Mouse (Mus musculus): ENCODE results near the gene Trappc3l. TPM values are rescaled to one million over a fixed set of nuclear protein-coding genes. Genes with fewer than 3 reads are reported as not detected.
"Not testable (repeated sequence)": the region's sequence is repeated elsewhere in the genome, so short reads cannot be mapped to it uniquely, and the experiment has no call there.

Trappc3l gene
- not detected in 2 replicates for total RNA-seq (2017)

DNA sequence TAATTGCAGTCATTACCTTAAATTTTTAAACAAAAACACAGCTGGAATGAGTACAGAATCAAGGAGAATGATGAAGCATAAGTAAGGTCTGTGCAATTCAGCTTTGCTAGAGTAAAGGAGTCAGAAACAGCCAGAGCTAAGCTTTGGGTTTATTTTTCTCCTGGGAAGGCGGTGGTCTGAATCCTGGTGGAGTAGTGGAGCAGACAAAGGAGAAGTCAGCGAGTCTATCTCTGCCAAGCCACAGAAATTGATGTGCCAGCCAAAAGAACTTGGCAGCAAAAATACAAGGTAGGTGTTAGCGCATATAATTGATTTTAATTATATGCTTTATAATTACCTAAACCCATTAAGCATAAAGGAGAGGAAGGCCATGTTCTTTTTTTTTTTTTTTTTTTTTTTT lies at the start of gene Trappc3l:
Gene Trappc3l, plus strand, starts transcription at position 197 of the 400 bp plus-strand sequence.
- no peak for ATAC-seq (ENCODE audit: extremely low read depth, insufficient number of reproducible peaks, low FRiP score, poor library complexity, severe bottlenecking)

DNA sequence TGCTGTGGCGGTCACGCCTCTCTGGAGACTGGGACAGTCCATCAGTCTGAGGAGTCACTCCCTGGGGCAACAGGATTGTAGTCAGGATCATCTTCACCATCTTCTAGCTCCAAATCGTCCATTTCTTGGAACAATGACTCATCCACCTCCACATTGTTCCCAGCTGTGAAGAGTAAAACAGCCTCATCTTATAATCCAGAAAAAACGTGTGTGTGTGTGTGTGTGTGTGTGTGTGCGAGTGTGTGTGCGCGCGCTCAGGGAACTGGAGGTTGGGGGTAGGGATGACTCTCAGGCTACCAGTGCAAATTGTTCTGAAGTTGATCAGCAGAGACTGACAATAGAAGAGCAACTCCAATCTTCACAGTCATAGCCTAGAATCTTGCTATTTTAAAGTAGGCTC lies 40.7 kb upstream of the Trappc3l start:
- not testable (repeated sequence) for ATAC-seq (ENCODE audit: extremely low read depth, insufficient number of reproducible peaks, low FRiP score, poor library complexity, severe bottlenecking)

DNA sequence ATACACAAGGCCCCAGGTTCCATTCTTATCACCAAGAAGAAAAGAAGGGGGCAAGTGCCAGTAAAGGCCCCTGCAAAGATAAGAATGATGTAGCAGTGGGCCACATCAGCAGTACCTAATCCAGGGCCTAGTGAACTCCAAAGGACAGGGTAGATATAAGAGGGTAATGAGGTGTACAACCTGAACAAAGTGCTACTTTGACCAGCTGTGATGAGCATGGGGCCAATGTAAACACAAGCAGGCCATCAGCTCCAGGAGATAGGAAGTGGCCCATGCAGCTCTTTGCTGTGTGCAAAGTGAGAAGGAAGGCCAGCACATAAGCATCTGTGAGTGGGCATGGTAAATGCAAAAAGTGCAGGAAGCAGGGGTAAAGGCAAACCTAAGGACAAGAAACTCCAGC lies 39.0 kb upstream of the Trappc3l start:
- ATAC-seq (ENCODE audit: extremely low read depth, insufficient number of reproducible peaks, low FRiP score, poor library complexity, severe bottlenecking): no peak

DNA sequence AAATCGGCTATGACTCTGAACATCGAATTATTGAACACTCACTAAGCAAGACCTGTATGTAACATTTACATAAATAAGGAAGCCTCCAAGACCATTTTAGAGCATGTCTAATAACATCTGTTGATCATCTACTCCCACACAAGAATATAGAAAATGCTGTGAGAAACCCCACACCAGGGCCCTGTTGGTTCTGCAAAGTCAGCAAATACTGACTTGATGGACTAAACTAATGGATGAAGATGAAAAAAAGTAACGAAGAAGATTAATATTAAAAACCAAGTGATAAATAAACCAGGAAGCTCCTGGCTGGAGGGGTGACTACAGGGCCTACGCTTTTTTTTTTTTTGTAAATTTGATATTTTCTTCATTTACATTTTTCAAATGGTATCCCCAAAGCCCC lies 24.8 kb upstream of the Trappc3l start:
- ATAC-seq (ENCODE audit: extremely low read depth, insufficient number of reproducible peaks, low FRiP score, poor library complexity, severe bottlenecking): no peak

DNA sequence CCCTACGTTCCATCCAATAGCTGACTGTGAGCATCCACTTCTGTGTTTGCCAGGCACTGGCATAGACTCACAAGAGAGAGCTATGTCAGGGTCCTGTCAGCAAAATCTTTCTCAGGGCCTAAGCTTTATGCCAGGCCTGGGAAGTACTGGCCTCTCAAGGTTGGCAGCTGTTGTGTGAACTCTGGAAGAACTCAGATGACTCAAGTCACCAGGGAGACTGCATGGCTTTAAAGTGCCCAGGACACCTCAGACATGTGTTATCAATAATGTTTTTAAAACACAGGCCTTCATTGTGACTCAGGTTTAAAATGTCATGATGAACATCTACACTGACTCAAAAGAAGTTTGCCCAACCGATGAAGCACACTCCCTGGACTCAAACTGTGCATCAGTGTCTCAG lies 24.2 kb upstream of the Trappc3l start:
- no peak for ATAC-seq (ENCODE audit: extremely low read depth, insufficient number of reproducible peaks, low FRiP score, poor library complexity, severe bottlenecking)

DNA sequence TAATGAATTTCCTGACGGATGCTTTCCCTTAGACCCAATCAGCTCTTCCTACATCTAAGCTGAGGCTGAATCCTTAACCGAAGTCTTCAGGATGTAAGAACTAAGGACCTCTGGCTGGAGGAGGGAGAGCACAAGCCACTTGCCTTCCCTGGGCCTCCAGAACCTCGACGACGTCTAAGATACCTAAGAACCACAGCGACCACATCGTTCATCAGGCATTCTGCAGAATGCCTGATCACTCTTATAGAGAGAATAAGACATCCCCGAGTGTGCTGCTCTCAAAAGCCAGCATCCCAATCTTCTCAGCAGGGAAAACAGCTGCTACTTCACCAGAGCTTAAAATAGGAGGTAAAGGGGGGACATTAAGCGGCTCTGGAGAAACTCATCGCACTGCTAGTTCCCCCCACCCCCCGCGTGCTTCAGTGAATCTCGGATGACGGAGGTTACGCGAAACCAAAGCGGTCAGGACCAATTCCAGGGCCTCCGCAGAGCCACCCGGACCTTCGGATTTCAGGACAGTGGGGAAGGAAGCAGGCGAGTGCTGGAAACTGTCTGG lies 18.6 kb upstream of the Trappc3l start:
- ATAC-seq (ENCODE audit: extremely low read depth, insufficient number of reproducible peaks, low FRiP score, poor library complexity, severe bottlenecking): no peak

DNA sequence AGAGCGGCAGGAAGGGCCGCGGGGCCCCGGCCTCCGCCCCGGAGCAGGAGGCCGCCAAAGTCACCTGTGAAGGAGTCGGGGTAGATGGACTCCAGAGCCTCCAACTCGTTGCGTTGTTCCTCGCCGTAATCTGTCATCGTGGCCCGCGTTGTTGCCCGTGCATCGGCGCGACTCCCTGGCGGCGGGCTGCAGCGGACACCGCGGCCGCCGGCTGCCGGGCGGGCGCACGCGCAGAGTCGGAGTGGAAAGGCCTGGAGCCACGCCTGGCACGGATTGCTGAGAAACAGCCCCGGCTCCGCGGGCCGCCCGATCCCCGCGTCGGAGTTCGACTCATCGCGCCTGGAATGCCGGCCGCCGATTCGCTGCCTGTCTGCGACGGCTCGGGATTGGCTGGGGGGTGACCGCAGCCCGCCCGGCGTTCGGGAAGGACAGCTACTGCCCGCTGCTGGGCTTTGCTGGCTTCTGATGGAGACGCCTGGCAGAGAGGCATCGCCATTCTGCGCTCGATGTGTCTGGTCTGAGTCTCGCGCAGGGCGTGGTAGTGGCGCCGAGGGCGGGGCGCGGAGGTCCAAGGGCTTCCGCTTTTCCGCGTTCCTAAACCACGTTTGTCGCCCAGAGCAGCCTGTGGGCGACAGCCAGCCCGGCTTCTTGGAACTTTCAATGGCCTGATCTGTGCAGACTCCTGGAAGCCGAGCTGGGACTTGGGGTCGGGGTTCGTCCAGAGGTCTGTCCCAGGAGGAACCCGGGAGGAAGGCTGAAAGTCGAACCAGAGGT lies 17.9 kb upstream of the Trappc3l start, which contains the start of gene Rwdd1:
Gene Rwdd1, minus strand, starts transcription at position 323 of the 774 bp plus-strand sequence.
- peak; percentile 98 for ATAC-seq (ENCODE audit: extremely low read depth, insufficient number of reproducible peaks, low FRiP score, poor library complexity, severe bottlenecking)

DNA sequence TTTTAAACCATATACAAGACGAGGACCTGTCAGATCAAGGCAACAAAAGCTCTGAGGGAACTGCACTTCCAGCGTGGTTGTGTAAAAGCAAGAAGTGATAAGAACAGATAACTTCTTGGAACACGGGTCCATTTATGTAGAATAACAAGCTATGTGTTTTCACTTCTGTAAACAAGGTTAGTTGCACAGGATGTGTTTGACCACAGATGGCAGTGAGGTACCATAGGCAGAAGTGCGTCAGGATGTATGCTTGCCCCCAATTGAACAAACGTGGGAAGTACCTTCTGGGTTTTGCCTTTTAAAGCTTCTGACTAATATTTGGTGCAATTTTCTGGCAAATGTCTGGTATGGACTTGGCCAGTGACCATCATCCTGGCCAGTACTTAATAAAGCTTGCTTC lies 7.1 kb upstream of the Trappc3l start:
- peak; percentile 61; the same call in 1 of the 2 replicates for ATAC-seq (ENCODE audit: extremely low read depth, insufficient number of reproducible peaks, low FRiP score, poor library complexity, severe bottlenecking)

DNA sequence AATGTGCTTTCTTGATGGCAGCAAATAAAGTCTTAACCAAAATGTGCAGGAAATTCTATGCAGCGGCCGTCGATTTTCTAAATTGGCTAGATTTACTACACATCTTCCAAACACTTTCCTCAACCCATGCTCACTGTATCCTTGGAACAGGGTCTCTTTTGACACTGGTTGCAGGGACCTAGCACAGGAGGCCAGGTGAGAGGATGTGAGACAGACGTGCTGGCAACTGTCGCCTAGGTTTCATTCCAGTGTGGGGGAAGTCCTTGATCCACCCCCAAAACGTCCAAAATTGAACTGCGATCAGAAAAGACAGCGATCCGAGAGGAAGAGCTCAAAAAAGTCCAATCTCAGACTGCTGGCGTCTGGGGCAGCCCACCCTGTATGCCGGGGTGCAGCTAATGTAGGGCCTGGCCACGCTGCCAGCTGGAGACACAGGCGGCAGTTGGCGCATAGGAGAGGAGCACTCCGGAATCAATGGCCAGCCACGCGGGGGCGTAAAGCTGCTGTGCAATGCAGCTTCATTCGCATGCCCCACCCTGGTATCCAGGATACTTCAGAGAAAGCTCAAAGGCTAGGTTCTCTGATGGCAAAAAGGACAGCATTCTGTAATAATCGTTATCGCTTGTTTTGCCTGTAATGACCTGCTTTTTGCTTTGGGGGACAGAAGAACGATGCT lies 3.6 kb upstream of the Trappc3l start:
- peak; percentile 70 for ATAC-seq (ENCODE audit: extremely low read depth, insufficient number of reproducible peaks, low FRiP score, poor library complexity, severe bottlenecking)

DNA sequence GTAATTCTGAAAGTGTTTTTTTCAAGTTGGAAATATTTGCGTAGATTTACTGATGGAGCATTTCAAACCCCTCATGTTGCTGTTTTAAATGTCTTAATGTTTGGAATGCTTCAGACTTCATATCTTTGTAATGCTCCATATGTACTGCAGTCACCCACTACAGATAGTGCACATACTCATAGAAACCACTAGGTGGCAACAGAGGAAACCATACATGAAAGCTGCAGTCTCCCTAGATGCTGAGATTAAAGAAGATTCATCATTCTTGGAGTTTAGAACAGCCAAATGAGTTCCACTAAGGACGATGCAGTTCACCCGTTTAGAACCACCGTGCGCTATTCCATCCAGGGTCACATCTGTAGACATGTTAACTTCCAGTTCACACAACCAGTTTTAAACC lies 810 bp upstream of the Trappc3l start:
- ATAC-seq (ENCODE audit: extremely low read depth, insufficient number of reproducible peaks, low FRiP score, poor library complexity, severe bottlenecking): peak; percentile 90

DNA sequence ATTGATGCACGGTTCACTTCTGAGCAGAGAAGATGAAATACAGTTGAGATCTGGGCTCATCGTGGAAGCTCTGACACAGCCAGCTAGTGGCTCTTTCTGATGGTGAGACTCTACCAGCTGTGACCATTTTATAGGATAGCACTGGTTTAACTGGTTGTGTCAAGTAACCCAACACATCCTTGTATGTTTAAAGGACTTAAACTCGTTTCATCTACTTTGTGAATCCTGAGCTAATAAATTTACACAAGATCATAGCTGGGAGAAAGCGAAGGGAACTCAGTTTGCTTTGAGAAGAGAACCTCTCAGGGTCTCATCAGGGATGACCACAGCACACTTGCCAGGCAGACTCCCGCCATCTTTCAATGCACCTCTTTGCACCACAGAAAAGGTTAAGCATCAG lies 6.8 kb downstream of the Trappc3l start, which contains the start of gene Calhm4:
Gene Calhm4, minus strand, starts transcription at position 101 of the 400 bp plus-strand sequence.
- ATAC-seq (ENCODE audit: extremely low read depth, insufficient number of reproducible peaks, low FRiP score, poor library complexity, severe bottlenecking): no peak

DNA sequence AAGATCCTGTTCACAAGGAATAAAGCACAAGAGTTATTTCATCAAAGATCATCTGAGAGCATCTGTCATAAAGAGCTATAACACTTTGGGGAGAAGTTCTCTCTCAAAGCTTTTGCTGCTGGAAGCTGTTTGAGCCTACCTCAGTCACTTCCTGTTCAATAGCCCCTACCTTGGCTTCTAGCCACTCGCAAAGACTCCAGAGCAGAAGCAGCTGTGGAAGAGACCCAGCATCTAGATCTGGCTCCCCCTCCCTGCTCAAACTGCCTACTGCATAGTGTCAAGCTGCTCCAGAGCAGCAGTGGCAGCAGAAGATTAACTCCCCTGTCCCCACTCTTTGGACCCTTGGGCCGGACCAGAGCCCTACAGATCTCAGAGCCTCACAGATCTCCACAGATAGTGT lies 16.6 kb downstream of the Trappc3l start:
- no peak for ATAC-seq (ENCODE audit: extremely low read depth, insufficient number of reproducible peaks, low FRiP score, poor library complexity, severe bottlenecking)

DNA sequence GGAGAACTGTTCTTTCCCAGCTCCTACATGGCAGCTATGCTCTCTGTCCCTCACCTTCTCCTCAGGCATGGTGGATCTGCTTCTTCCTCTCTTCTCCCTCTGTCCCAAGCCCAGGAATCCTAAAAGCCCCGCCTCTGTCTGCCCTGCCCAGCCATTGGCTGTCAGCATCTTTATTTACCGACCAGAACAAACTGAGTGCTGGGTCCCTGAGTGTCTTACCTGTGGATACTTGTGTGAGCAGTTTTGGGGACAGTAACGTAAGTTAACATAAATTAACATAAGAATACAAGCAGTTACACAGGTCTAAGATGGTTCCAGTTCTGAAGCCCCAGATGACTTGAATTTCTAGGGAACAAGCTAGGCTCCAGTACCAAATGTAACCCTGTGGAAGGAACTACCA lies 29.2 kb downstream of the Trappc3l start:
- no peak for ATAC-seq (ENCODE audit: extremely low read depth, insufficient number of reproducible peaks, low FRiP score, poor library complexity, severe bottlenecking)

DNA sequence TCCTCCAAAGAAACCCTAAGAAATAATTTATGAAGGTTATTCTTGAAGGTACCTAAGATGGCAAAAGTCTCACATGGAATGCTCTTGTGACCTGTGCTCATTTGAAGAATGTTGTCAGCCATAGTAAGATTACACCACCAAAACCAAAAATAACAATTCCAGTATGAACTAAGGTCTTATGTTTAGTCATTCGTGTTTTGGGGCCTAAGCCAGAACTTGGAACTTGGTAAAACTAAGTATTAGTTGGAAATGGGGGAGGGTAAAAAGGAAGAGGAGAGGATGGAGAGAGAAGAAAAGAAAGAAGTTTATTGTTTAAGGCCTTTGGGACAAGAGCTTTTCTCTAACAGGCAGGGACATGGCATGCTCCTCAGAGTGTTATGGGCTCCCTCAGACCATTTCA lies 32.2 kb downstream of the Trappc3l start:
- ATAC-seq (ENCODE audit: extremely low read depth, insufficient number of reproducible peaks, low FRiP score, poor library complexity, severe bottlenecking): no peak

DNA sequence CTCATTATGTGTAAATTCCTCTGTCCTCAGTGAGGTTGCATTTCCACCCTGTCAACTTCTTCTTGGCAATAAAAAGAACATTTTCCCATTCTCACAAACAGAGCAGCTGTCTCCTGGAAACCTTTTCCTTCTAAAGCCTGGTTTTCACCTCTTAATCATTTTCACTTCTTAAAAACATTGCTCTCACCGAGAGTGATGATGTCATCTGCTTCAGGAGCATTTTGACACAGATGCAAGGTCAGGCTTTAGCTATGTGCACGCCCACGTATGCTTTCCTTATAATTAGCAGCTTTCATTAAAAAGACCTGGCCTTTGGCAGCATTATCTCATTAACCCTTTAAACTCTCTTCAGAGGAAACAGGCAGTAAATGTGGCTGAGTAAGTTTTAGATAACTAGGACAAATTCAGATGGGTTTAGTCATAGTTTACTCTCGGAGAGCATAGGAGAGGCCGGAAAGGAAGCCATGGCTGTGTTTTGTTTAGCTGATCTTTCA lies 33.6 kb downstream of the Trappc3l start:
- no peak for ATAC-seq (ENCODE audit: extremely low read depth, insufficient number of reproducible peaks, low FRiP score, poor library complexity, severe bottlenecking)

DNA sequence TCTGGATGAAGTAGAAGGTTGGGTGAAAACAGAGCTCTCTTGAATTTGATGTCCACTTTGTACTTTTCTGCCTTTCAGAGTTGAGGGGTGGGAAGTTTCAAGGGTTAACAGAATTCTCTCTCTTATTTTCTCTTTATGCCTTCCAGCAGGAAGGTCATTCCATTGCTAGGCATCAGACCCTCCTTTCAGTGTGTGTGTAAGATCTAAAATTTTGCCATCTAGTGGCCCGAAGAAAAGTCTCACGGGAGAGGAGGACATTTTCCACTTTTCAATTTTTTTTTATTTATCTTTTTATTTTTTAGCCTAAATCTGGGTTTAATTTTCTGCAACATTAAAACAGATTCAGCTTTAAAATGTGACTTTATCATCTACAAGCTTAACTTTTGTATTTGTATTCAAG lies 34.3 kb downstream of the Trappc3l start:
- ATAC-seq (ENCODE audit: extremely low read depth, insufficient number of reproducible peaks, low FRiP score, poor library complexity, severe bottlenecking): no peak

DNA sequence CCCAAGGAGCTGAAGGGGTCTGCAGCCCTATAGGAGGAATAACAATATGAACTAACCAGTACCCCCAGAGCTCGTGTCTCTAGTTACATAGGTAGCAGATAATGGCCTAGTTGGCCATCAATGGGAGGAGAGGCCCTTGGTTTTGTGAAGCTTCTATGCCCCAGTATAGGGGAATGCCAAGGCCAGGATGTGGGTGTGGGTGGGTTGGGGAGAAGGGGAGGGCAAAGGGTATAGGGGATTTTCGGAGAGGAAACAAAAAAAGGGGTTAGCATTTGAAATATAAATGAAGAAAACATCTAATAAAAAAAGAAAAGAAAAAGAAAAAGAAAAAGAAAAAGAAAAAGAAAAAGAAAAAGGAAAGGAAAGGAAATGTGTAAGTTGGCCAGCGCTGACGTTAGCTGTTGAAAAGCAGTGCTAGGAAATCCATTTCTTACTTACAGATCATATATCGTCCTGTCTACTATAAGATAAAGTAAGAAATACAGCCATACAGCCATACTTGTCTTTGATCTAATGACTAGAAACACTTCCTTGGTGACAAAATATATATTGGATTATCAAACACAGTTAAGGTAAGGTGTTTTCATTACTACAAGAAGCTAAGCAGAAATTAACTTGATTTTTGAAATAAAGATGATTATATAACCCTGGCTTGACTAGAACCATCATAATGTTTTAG lies 37.3 kb downstream of the Trappc3l start:
- ATAC-seq (ENCODE audit: extremely low read depth, insufficient number of reproducible peaks, low FRiP score, poor library complexity, severe bottlenecking): no peak

DNA sequence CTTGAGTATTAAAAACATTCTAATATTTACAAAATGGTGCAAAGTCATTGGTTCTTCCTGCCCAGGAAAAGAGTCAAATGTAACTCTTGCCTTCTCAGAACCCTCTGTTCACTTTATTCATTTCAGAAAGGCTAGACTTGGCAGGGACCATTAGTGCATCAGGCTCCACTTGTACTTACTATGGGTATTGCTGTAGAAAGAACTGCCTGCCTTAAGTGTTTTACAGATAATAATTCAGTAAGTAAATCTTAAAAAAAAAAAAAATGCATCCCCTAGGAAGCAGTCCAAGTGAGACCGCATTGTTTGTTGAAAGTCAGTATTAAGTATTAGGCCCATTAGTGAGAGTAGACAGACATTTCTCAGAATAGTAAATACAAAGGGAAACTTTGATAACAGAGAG lies 49.1 kb downstream of the Trappc3l start:
- ATAC-seq (ENCODE audit: extremely low read depth, insufficient number of reproducible peaks, low FRiP score, poor library complexity, severe bottlenecking): no peak

DNA sequence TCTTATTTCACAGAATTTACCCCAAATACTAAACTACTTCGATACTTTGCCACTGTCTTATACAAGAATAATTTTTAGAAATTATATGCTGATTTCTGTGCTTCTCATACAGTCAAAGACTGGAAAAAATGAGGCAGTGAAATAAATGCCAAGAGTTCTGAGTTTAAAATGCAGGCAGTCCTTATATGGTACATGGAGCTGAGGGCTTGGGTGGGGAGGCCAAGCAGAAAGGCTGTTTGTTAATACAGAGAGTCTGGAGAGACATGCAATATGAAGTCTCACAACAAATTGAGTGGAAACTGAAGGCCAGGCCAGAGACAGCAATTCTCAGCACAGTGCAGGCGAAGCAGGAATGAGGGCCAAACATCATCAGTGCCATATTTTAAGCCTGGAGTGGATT lies 51.1 kb downstream of the Trappc3l start:
- ATAC-seq (ENCODE audit: extremely low read depth, insufficient number of reproducible peaks, low FRiP score, poor library complexity, severe bottlenecking): no peak
